Mouse (Mus musculus) lung, embryonic 14.5 days (tissue): ENCODE measurements around the gene Kbtbd7. TPM values are rescaled to one million over a fixed set of nuclear protein-coding genes. Genes with fewer than 3 reads are reported as not detected.
A peak's percentile ranks its signal among the peaks of the same experiment; 100 is the strongest.

ENCODE experiments used
- ATAC-seq: fragments of 200-750 bp; cut with Nextera tagmentation; 2 replicates; pipeline ENCODE4 v1.8.0; 2017; ENCODE audit warnings: mild to moderate bottlenecking, moderate TSS enrichment, moderate library complexity; ENCODE audit not compliant: insufficient read depth
- DNase-seq: peaks from one replicate; pipeline ENCODE4 v3.0.0-alpha.2; 2015
- H3K27ac ChIP-seq: fragments of 300-500 bp; sonication (generic); 2 replicates; pipeline ENCODE4 v1.5.1; 2014; ENCODE audit warnings: low read depth, mild to moderate bottlenecking, moderate library complexity
- H3K27me3 ChIP-seq: fragments of 300-500 bp; sonication (generic); 2 replicates; pipeline ENCODE4 v1.6.1; 2014; ENCODE audit warnings: low read length, control low read depth; ENCODE audit not compliant: insufficient read depth
- H3K36me3 ChIP-seq: fragments of 300-500 bp; sonication (generic); 2 replicates; pipeline ENCODE4 v1.6.1; 2014; ENCODE audit warnings: control low read depth; ENCODE audit not compliant: insufficient read depth
- H3K4me1 ChIP-seq: fragments of 300-500 bp; sonication (generic); 2 replicates; pipeline ENCODE4 v1.6.1; 2014; ENCODE audit warnings: antibody characterized with exemption, control low read depth; ENCODE audit not compliant: insufficient read depth
- H3K4me2 ChIP-seq: fragments of 300-500 bp; sonication (generic); 2 replicates; pipeline ENCODE4 v1.6.1; 2014; ENCODE audit warnings: mild to moderate bottlenecking
- H3K4me3 ChIP-seq: fragments of 300-500 bp; sonication (generic); 2 replicates; pipeline ENCODE4 v1.5.1; 2014; ENCODE audit warnings: low read depth, low read length
- H3K9ac ChIP-seq: fragments of 300-500 bp; sonication (generic); 2 replicates; pipeline ENCODE4 v1.6.1; 2014
- H3K9me3 ChIP-seq: fragments of 300-500 bp; sonication (generic); 2 replicates; pipeline ENCODE4 v1.6.1; 2016; ENCODE audit warnings: low read depth, low read length, control low read depth
- CTCF ChIP-seq: IDR thresholded peaks from 2 replicates; pipeline ENCODE4 v1.5.1; 2016; ENCODE audit warnings: antibody characterized with exemption, low read depth
- WGBS: fragments of 180-500 bp; shearing (Covaris S2); extraction: QIAGEN DNeasy Blood & Tissue Kit; methylation state at CpG from one replicate; pipeline ENCODE4 v1.1.7; 2014; 5-methylcytosine and 5-hydroxymethylcytosine counted together
- polyA plus RNA-seq: library from polyadenylated mRNA; unstranded; fragments of >200 nt; fragmentation: Nextera tagmentation; extraction: Ambion mirVana; gene quantifications from 2 replicates; pipeline ENCODE4 v1.2.1, GENCODE M21; 2014

Kbtbd7 gene
- polyA plus RNA-seq, 1 experiment from 2014 or later = 18.0 TPM

DNA sequence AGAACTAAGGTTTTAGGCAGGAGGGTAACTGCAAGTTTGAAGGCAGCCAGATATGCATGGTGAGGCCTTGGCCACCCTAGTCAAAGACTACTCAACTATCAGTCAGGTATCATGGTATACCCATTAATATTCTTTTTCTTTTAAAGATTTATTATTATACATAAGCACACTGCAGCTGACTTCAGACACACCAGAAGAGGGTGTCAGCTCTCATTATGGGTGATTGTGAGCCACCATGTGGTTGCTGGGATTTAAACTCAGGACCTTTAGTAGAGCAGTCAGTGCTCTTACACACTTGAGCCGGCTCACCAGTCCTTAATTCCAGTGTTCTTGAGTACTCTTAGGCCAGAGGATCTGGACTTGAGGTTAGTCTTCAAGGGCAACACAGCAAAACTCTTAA, 34.1 kb downstream of the Kbtbd7 start:
- no peak overlapping the region for H3K27ac ChIP-seq
- H3K4me1 ChIP-seq = no peaks in the 10 kb centered on the region
- WGBS = 87% methylated on average over 1 of the region's 1 CpGs
- no peak overlapping the region for H3K4me2 ChIP-seq
- ATAC-seq (no peak), DNase-seq (no peak)
- H3K36me3 ChIP-seq = peaks cover 46% of the 10 kb centered on the region
- no peak overlapping the region for H3K4me3 ChIP-seq
- TF ChIP-seq CTCF = no peak
- no peaks in the 10 kb centered on the region for H3K27me3 ChIP-seq
- no peaks in the 10 kb centered on the region for H3K9me3 ChIP-seq
- no peak overlapping the region for H3K9ac ChIP-seq

DNA sequence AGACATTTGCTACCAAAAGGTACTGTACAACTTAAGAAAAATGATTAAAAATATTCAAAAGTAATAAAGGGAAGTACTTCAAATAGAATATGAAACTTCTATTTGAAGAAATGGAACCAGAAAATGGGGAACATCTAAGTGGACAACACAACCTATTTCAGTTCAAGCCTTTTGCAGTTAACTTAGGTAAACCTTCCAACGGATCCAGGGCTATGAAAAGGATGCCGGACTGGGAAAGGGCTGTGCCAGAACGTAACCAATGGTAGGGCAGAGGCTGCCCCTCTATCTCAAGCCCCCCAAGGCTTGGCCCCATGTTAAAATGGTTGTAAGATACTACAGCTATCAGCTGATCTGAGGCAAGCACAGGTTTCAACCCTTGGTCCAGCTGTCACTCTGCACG, 34.7 kb downstream of the Kbtbd7 start:
- TF ChIP-seq CTCF = no peak
- no peak for ATAC-seq
- whole genome bisulfite sequencing = 87% methylated on average over 4 of the region's 4 CpGs
- no peak overlapping the region for H3K27ac ChIP-seq
- no peaks in the 10 kb centered on the region for H3K9me3 ChIP-seq
- no peak overlapping the region for H3K4me3 ChIP-seq
- no peak overlapping the region for H3K4me2 ChIP-seq
- H3K4me1 ChIP-seq = no peaks in the 10 kb centered on the region
- H3K36me3 ChIP-seq = peaks cover 52% of the 10 kb centered on the region
- no peak for DNase-seq
- no peak overlapping the region for H3K9ac ChIP-seq
- H3K27me3 ChIP-seq = no peaks in the 10 kb centered on the region

DNA sequence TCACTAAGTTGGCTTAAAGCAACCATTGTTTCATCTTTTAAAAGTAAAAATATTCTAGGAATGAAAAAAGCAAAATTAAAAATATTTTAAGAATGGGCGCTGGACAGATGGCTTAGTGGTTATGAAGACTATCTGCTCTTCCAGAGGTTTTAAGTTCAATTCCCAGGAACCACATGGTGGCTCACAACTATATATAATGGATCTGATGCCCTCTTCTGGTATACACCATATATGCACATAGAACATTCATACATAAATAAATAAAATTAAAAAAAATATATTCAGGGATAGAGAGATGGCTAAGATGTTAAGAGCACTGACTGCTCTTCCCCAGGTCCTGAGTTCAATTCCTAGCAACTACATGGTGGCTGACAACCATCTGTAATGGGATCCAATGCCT, 39.3 kb downstream of the Kbtbd7 start:
- peak; percentile 47 for DNase-seq
- whole genome bisulfite sequencing = 92% methylated on average over 1 of the region's 1 CpGs
- no peak for TF ChIP-seq CTCF

DNA sequence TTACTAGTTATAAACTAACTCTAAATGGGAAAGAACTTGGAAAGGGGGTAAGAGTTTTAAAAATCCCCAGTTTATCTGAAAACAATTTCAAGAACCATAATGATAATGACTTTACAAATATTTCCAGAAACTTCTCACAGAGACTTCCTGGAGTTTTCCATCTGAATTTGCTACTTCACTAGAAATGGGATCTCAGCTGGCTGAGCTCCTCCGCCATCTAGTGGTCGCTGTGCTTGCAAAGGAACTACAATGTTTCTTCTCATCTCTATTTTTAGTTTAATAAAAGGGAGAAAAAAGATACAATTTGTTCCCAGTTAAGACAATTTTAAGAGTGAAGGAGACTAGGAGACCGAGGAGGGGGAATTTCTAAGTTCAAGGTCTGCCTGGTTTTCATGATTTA, 41.3 kb downstream of the Kbtbd7 start:
- peak; percentile 74 for TF ChIP-seq CTCF
- no peaks in the 10 kb centered on the region for H3K9me3 ChIP-seq
- H3K9ac ChIP-seq = no peak overlapping the region
- 23% methylated on average over 3 of the region's 3 CpGs for WGBS
- no peaks in the 10 kb centered on the region for H3K4me1 ChIP-seq
- H3K36me3 ChIP-seq = peaks cover 91% of the 10 kb centered on the region
- no peak overlapping the region for H3K4me2 ChIP-seq
- no peak for ATAC-seq
- no peak overlapping the region for H3K27ac ChIP-seq
- no peaks in the 10 kb centered on the region for H3K27me3 ChIP-seq
- no peak overlapping the region for H3K4me3 ChIP-seq
- peak; percentile 90 for DNase-seq

More for the DNA sequence above, 39.3 kb downstream of the Kbtbd7 start:
- no peaks in the 10 kb centered on the region for H3K27me3 ChIP-seq
- ATAC-seq = no peak
- H3K4me3 ChIP-seq = no peak overlapping the region
- H3K36me3 ChIP-seq = peaks cover 88% of the 10 kb centered on the region
- no peaks in the 10 kb centered on the region for H3K9me3 ChIP-seq
- no peak overlapping the region for H3K27ac ChIP-seq
- no peak overlapping the region for H3K4me2 ChIP-seq
- H3K9ac ChIP-seq = no peak overlapping the region
- H3K4me1 ChIP-seq = no peaks in the 10 kb centered on the region

DNA sequence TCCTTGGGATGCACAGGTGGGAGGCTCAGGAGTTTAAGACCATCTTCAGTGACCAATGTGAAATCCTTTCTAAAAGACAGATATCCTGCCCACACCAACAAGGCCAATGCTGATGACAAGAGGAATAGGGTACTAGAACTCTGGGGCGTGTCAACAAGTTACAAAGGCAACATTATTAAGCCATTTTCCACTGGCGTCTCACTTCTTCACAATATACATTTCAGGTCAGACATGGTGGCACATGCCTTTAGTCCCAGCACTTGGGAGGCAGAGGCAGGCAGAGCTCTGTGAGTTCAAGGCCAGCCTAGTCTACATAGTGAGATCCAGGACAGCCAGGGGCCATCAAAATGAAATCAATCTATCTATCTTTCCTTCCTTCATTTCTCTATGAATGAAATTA, 47.1 kb downstream of the Kbtbd7 start:
- no peak overlapping the region for H3K4me3 ChIP-seq
- H3K4me2 ChIP-seq = no peak overlapping the region
- no peaks in the 10 kb centered on the region for H3K4me1 ChIP-seq
- TF ChIP-seq CTCF = no peak
- H3K27me3 ChIP-seq = no peaks in the 10 kb centered on the region
- peaks cover 82% of the 10 kb centered on the region for H3K36me3 ChIP-seq
- no peak overlapping the region for H3K27ac ChIP-seq
- no peak overlapping the region for H3K9ac ChIP-seq
- H3K9me3 ChIP-seq = no peaks in the 10 kb centered on the region
- no peak for ATAC-seq
- 89% methylated on average over 2 of the region's 2 CpGs for WGBS
- no peak for DNase-seq

Other genes starting within 250 kb of the Kbtbd7 start
- gene Zfp957, start 179.1 kb upstream of the Kbtbd7 start, polyA plus RNA-seq = not detected in 2 replicates
- gene Rgcc, start 124.9 kb upstream of the Kbtbd7 start, polyA plus RNA-seq = 137 and 142 TPM in 2 replicates
- gene Naa16, start 35.7 kb upstream of the Kbtbd7 start, polyA plus RNA-seq = 44.1 and 47.5 TPM in 2 replicates
- gene Mtrf1, start 28.7 kb upstream of the Kbtbd7 start, polyA plus RNA-seq = 10.1 and 10.8 TPM in 2 replicates
- gene Kbtbd6, start 25.3 kb downstream of the Kbtbd7 start, polyA plus RNA-seq = 4.5 and 5.6 TPM in 2 replicates
- 19.2 and 20.2 TPM in 2 replicates for gene Elf1, start 54.7 kb downstream of the Kbtbd7 start, polyA plus RNA-seq
- 44.3 and 46.1 TPM in 2 replicates for gene Wbp4, start 55.0 kb downstream of the Kbtbd7 start, polyA plus RNA-seq
- gene Sugt1, start 161.2 kb downstream of the Kbtbd7 start, polyA plus RNA-seq = 128 and 129 TPM in 2 replicates
- gene Cnmd, start 235.7 kb downstream of the Kbtbd7 start, polyA plus RNA-seq = 13.4 and 13.7 TPM in 2 replicates